Mouse (Mus musculus) brain, embryonic 18.5 days (tissue): ENCODE data around the gene Cbln3.

Experiments
- DNase-seq: peaks from one replicate; pipeline ENCODE4 v3.0.0-alpha.2; 2012; ENCODE audit warnings: low read depth, low spot score

The Cbln3 gene

DNA sequence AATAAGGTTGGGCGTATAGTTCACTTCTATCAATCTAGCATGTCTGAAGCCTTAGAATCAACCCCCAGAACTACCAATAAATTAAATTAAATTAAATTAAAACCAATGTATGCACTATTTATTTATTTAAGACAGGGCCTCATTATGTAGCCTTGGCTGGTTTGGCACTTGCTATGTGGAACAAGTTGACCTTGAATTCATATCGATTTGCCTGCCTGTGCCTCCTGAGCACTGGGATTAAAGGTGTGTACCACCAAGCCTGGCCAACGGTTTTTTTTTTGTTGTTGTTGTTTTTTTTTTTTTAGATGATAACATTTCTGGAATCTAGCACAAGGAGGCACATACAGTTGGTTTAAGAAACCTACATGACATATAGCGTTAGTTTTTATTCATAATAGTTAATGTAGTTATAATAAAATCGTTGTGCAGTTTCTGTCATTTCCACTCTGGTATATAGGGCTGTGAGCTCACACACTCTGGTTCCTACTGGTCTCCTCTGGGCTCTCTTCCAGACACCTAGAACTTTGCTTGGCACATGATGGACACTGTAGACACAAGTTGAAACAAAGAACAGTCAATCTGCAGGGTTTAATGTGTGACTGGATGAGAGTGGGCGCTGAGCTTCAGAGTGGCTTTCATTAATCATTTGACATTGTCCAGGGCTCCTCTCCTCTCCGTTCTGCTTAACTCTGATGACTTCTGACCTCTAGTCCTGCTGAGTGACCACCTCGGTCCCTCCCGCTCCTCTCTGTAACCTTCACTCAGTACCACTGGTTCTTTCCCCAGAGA is 38.5 kb downstream of the Cbln3 start:
- DNase-seq, result no peak

DNA sequence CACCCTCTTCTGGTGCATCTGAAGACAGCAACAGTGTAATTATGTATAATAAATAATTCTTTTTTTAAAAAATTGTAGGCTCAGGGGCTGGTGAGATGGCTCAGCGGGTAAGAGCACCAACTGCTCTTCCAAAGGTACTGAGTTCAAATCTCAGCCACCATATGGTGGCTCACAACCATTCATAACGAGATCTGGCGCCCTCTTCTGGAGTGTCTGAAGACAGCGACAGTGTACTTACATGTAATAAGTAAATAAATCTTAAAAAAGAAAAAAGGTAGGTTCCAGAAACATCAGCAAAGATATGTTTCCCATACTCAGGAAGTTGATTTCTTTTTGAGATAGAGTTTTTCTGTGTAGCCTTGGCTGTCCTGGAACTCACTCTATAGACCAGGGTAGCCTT is 41.4 kb downstream of the Cbln3 start:
- DNase-seq, result no peak

DNA sequence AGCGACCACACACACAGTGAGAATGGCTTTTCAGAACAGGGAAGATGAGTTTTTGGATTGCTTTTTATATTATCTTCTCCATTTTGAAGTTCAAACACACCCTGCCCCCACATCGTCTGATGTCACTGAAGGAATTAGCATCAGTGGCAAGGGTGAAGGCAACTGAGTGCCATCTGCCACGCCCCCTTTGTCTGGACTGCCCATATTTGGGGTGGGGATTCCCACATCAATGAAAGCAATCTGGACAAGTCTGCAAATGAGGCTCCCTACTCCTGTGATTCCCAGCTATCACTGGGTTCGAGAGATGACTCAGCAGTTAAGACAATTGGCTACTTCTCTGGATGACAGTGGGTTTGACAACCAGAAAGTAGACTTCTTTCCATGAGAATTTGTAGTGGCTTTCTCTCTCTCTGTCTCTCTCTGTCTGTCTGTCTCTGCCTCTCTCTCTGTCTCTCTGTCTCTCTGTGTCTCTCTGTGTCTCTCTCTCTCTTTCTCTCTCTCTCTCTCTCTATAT is 43.3 kb downstream of the Cbln3 start:
- no peak for DNase-seq

DNA sequence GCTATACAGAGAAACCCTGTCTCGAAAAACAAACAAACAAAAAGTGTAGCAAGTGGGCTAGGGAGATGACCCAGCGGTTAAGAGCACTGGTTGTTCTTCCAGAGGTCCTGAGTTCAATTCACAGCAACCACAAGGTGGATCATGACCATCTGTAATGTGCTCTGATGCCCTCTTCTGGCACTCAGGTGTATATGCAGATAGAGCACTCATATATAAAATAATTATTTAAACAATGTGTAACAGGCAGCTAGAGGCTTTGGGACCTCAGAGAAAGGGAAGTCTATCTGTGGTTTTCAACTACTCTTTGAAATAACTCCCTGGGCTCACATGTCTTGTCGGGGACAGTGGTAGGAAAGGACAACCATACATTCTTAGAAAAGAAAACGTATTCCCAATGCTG is 45.5 kb downstream of the Cbln3 start:
- no peak for DNase-seq

DNA sequence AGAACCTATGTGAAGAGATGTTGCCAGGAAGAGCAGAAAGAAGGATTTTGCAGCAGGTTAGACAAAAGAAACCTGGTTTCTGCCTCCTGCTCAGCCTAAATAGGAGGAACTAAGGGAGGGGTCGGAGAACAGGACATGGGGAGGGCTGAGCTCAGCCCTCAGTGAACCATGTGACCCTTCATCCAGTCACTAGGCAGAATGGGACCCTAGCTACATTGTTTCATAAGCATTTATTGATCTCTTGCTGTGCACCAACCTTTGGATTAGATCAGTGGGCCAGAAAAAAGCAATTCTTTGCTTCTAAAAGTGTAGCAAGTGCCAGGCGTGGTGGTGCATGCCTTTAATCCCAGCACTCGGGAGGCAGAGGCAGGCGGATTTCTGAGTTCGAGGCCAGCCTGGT is 45.9 kb downstream of the Cbln3 start:
- no peak for DNase-seq

DNA sequence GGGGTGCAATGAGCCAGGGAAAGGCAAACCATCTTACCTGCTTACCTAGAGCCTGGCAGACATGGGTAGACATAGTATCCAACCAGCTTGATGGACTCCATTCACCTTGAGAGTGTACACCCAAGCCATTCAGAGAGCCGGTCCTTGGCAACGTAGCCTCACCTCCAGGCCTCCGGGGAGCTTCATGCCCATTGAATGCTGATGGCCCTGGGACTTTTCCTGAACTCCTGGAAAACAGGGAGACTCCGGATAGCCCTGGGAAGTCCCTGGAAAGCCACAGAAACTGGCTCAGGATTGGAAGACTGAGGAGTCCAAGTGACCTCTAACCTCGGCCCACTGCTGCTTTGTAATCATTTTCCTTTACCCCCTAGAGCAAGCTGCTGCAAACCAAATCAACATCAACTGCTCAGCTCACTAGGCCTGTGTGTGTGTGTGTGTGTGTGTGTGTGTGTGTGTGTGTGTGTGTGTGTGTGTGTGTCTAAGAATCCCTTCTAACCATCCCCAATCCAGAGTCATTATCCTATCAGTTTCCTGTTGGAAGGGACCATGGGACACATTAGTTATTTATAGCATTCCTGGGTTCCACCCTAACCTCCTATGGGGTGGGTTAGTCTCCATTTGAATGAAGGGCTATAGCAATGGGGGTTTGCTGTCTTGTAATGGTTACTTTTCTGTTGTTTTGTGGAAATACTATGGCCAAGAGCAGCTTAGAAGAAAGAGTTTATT is 49.2 kb downstream of the Cbln3 start:
- DNase-seq, result no peak

DNA sequence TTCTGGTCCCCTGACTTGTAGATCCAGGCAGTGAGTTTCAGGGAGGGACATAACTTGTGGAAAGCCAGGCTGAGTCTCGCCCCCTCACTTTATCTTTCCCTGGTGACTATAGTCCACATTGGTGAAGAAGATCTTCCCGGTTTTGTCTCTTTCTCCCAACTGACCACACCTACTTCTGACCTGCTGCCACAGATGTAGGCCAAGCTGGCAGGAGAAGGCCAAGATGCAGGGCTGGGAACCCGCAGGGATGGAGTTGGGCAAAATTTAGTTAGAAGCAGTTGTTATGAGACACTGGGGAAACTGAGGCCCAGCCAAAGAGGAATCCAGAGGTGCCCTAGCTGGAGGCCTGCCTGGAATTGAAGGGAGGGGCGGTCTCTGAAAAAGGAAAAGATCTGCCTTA is 51.1 kb downstream of the Cbln3 start:
- DNase-seq, result no peak

DNA sequence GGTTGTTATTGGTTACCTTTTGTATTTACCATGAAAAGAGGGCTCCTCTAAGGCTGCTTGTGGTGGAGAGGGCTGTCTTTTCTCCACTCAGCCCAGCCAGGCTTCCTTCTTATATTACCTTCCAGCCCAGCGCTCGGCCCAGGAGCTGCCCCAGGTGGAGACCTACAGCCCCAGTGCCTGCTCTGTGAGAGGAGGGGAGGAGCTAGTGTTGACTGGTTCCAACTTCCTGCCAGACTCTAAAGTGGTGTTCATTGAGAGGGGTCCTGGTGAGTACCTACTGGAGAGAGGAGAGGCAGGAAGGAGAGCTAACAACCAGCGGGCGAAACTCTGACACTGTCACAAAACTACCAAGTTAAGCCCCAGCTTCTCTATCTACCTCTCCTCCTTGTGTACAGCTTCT is 53.9 kb downstream of the Cbln3 start:
- DNase-seq, result no peak

DNA sequence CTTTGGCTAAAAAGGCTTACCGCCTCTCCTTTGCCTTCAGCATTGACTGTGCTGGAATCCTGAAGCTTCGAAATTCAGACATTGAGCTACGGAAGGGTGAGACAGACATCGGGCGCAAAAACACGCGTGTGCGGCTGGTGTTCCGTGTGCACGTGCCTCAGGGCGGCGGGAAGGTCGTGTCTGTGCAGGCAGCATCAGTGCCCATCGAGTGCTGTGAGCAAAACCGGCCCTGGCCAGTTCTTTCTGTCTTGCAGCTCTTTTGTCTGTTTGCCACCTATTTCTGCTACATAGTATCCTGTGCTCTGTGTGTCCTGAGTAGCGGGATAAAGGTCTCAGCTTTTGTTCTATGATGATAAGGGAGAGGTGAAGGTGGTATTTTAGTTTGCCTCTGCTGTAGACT is 54.3 kb downstream of the Cbln3 start:
- DNase-seq, result no peak
